Mouse (Mus musculus): Measurements from ENCODE around the gene Cacnb2.

Gene Cacnb2

GRCm38 (mm10) chr2:14602788-14603187 is at the start of gene Cacnb2:
TSS of gene Cacnb2 (plus strand) at chr2:14603088.
- no peak for DNase-seq (ENCODE audit: low read depth, low spot score)

GRCm38 (mm10) chr2:14568020-14568419 is 34.9 kb upstream of the Cacnb2 start:
- DNase-seq (ENCODE audit: low read depth, low spot score): no peak

GRCm38 (mm10) chr2:14571300-14571699 is 31.6 kb upstream of the Cacnb2 start:
- no peak for DNase-seq (ENCODE audit: low read depth, low spot score)

GRCm38 (mm10) chr2:14589541-14589940 is 13.3 kb upstream of the Cacnb2 start:
- DNase-seq (ENCODE audit: low read depth, low spot score): no peak

- no peak for DNase-seq (ENCODE audit: low read depth, low spot score)
These were observed 4.9 kb upstream of the Cacnb2 start for GRCm38 (mm10) chr2:14597909-14598563.

- peak; percentile 60 for DNase-seq (ENCODE audit: low read depth, low spot score)
These were observed 1.2 kb downstream of the Cacnb2 start for GRCm38 (mm10) chr2:14603784-14604781.

GRCm38 (mm10) chr2:14604791-14605190 is 1.9 kb downstream of the Cacnb2 start:
- peak; percentile 26 for DNase-seq (ENCODE audit: low read depth, low spot score)

GRCm38 (mm10) chr2:14605207-14605606 is 2.3 kb downstream of the Cacnb2 start:
- no peak for DNase-seq (ENCODE audit: low read depth, low spot score)

- no peak for DNase-seq (ENCODE audit: low read depth, low spot score)
These were observed 5.7 kb downstream of the Cacnb2 start for GRCm38 (mm10) chr2:14608606-14609005.

GRCm38 (mm10) chr2:14612705-14613104 is 9.8 kb downstream of the Cacnb2 start:
- no peak for DNase-seq (ENCODE audit: low read depth, low spot score)

GRCm38 (mm10) chr2:14616361-14616760 is 13.5 kb downstream of the Cacnb2 start:
- no peak for DNase-seq (ENCODE audit: low read depth, low spot score)

GRCm38 (mm10) chr2:14620120-14620853 is 17.4 kb downstream of the Cacnb2 start:
- no peak for DNase-seq (ENCODE audit: low read depth, low spot score)

- DNase-seq (ENCODE audit: low read depth, low spot score): no peak
These were observed 18.0 kb downstream of the Cacnb2 start for GRCm38 (mm10) chr2:14620891-14621290.

GRCm38 (mm10) chr2:14623820-14624219 is 20.9 kb downstream of the Cacnb2 start:
- no peak for DNase-seq (ENCODE audit: low read depth, low spot score)

- DNase-seq (ENCODE audit: low read depth, low spot score): no peak
These were observed 27.1 kb downstream of the Cacnb2 start for GRCm38 (mm10) chr2:14629814-14630492.

GRCm38 (mm10) chr2:14631590-14631989 is 28.7 kb downstream of the Cacnb2 start:
- DNase-seq (ENCODE audit: low read depth, low spot score): no peak

GRCm38 (mm10) chr2:14633202-14633601 is 30.3 kb downstream of the Cacnb2 start:
- no peak for DNase-seq (ENCODE audit: low read depth, low spot score)

- DNase-seq (ENCODE audit: low read depth, low spot score): peak; percentile 59
These were observed 36.4 kb downstream of the Cacnb2 start for GRCm38 (mm10) chr2:14639266-14639665.

- DNase-seq (ENCODE audit: low read depth, low spot score): no peak
These were observed 37.0 kb downstream of the Cacnb2 start for GRCm38 (mm10) chr2:14639877-14640276.

- no peak for DNase-seq (ENCODE audit: low read depth, low spot score)
These were observed 38.2 kb downstream of the Cacnb2 start for GRCm38 (mm10) chr2:14641040-14641439.

- DNase-seq (ENCODE audit: low read depth, low spot score): no peak
These were observed 48.4 kb downstream of the Cacnb2 start for GRCm38 (mm10) chr2:14651268-14651667.
